Mouse (Mus musculus): ENCODE results near the gene Pde4b. TPM values are rescaled to one million over a fixed set of nuclear protein-coding genes. Genes with fewer than 3 reads are reported as not detected.

Pde4b gene
- polyA plus RNA-seq, 1 experiment from 2014 or later: 44.6 TPM

DNA sequence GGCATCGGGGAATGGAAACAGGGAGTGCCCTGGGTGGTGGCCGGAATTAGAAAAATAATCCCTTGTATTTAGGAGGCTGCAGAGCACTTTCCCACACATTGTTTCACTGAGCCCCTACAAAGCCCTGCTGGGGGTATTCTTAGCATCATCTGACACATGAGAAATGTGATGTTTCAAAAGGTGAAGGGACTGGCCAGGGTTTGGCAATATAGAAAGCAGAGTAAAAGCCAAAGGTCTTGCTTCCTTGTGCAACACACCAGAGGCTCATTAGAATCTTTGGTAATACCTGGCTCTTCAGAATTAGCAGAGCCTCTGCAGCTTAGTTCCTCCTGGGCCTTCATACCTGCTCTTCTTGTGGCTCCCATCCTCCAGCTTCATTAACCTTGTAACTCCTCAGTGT, 451.4 kb downstream of the Pde4b start:
- H3K9ac ChIP-seq: no peak overlapping the region
- WGBS: 86% methylated on average over 2 of the region's 2 CpGs
- ATAC-seq (ENCODE audit: low FRiP score) (no peak), DNase-seq (ENCODE audit: low spot score) (no peak)
- H3K27ac ChIP-seq: no peak overlapping the region
- H3K36me3 ChIP-seq (replicated peaks; ENCODE audit: control insufficient read depth, insufficient read depth): no peaks in the 10 kb centered on the region
- H3K27me3 ChIP-seq (ENCODE audit: control insufficient read depth, insufficient read depth, low read length): no peaks in the 10 kb centered on the region
- H3K4me2 ChIP-seq (replicated peaks): no peak overlapping the region
- no peak overlapping the region for H3K4me3 ChIP-seq (replicated peaks; ENCODE audit: low read length)
- H3K9me3 ChIP-seq (ENCODE audit: control insufficient read depth, low read length): no peaks in the 10 kb centered on the region
- peaks cover 11% of the 10 kb centered on the region for H3K4me1 ChIP-seq (replicated peaks; ENCODE audit: control insufficient read depth, insufficient read depth, low read length)

GRCm38 (mm10) chr4:102539598-102540180, 452.3 kb downstream of the Pde4b start:
- no peak overlapping the region for H3K4me2 ChIP-seq (replicated peaks)
- WGBS: 86% methylated on average over 5 of the region's 5 CpGs

GRCm38 (mm10) chr4:102542976-102543375, 455.6 kb downstream of the Pde4b start:
- DNase-seq (ENCODE audit: low spot score) (no peak), ATAC-seq (ENCODE audit: low FRiP score) (no peak)
- H3K36me3 ChIP-seq (replicated peaks; ENCODE audit: control insufficient read depth, insufficient read depth): no peaks in the 10 kb centered on the region
- WGBS: 92% methylated on average over 3 of the region's 3 CpGs
- no peaks in the 10 kb centered on the region for H3K4me1 ChIP-seq (replicated peaks; ENCODE audit: control insufficient read depth, insufficient read depth, low read length)
- H3K9ac ChIP-seq: no peak overlapping the region
- no peaks in the 10 kb centered on the region for H3K27me3 ChIP-seq (ENCODE audit: control insufficient read depth, insufficient read depth, low read length)
- no peaks in the 10 kb centered on the region for H3K9me3 ChIP-seq (ENCODE audit: control insufficient read depth, low read length)
- no peak overlapping the region for H3K27ac ChIP-seq
- H3K4me3 ChIP-seq (replicated peaks; ENCODE audit: low read length): no peak overlapping the region
- H3K4me2 ChIP-seq (replicated peaks): no peak overlapping the region

More at GRCm38 (mm10) chr4:102539598-102540180, 452.3 kb downstream of the Pde4b start:
- Histone ChIP-seq H3K4me3 (replicated peaks; ENCODE audit: low read length) (no peak overlapping the region), H3K27me3 (ENCODE audit: control insufficient read depth, insufficient read depth, low read length) (no peaks in the 10 kb centered on the region), H3K4me1 (replicated peaks; ENCODE audit: control insufficient read depth, insufficient read depth, low read length) (peaks cover 2% of the 10 kb centered on the region), H3K27ac (no peak overlapping the region), H3K9ac (no peak overlapping the region), H3K36me3 (replicated peaks; ENCODE audit: control insufficient read depth, insufficient read depth) (no peaks in the 10 kb centered on the region), H3K9me3 (ENCODE audit: control insufficient read depth, low read length) (no peaks in the 10 kb centered on the region)
- ATAC-seq (ENCODE audit: low FRiP score) (no peak), DNase-seq (ENCODE audit: low spot score) (no peak)

DNA sequence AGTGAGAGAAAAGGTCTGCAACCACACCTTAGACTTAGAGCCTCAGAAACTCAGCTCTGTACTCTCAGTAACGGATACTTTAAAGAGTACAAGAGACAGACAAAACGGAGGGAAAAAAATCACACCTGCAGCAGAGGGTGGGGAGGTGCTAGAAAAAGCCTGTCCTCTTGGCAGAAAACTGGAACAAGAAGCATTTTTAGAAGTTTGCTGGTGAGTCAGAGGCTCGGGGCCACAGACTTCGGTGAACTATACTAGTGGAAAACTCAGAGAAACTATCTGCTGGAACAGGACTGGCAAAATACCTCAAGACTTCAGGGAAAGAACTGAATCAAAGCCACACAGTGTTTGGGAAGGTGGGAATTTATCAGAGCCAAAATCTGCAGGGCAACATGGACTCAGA, 457.9 kb downstream of the Pde4b start:
- ATAC-seq (ENCODE audit: low FRiP score) (no peak), DNase-seq (ENCODE audit: low spot score) (no peak)
- H3K9me3 ChIP-seq (ENCODE audit: control insufficient read depth, low read length): no peaks in the 10 kb centered on the region
- H3K4me3 ChIP-seq (replicated peaks; ENCODE audit: low read length): no peak overlapping the region
- no peaks in the 10 kb centered on the region for H3K27me3 ChIP-seq (ENCODE audit: control insufficient read depth, insufficient read depth, low read length)
- H3K4me2 ChIP-seq (replicated peaks): no peak overlapping the region
- no peak overlapping the region for H3K27ac ChIP-seq
- 95% methylated on average over 4 of the region's 4 CpGs for WGBS
- H3K36me3 ChIP-seq (replicated peaks; ENCODE audit: control insufficient read depth, insufficient read depth): no peaks in the 10 kb centered on the region
- no peaks in the 10 kb centered on the region for H3K4me1 ChIP-seq (replicated peaks; ENCODE audit: control insufficient read depth, insufficient read depth, low read length)
- no peak overlapping the region for H3K9ac ChIP-seq

DNA sequence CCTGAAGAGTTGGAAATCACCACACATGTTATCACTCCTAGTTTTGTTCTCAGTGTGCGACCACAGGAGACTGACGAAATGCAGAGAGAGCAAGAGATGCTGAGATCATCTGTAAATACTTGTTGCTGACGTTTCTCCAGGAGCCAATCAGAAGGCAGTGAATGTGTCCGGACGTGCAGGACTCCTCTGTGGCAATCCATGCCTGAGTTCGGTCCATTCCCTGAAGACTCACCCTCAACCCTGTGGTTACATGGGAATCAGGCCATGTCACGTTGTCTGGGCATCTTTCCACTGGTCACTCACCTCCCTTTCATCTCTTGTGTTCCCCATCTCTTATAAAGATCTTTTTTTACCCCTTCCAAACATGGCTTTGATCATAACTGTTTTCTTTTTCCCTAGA, 468.2 kb downstream of the Pde4b start:
- Histone ChIP-seq H3K4me3 (replicated peaks; ENCODE audit: low read length) (no peak overlapping the region), H3K27me3 (ENCODE audit: control insufficient read depth, insufficient read depth, low read length) (no peaks in the 10 kb centered on the region), H3K27ac (no peak overlapping the region), H3K4me1 (replicated peaks; ENCODE audit: control insufficient read depth, insufficient read depth, low read length) (no peaks in the 10 kb centered on the region), H3K9ac (no peak overlapping the region), H3K9me3 (ENCODE audit: control insufficient read depth, low read length) (no peaks in the 10 kb centered on the region), H3K36me3 (replicated peaks; ENCODE audit: control insufficient read depth, insufficient read depth) (no peaks in the 10 kb centered on the region), H3K4me2 (replicated peaks) (no peak overlapping the region)
- no peak for DNase-seq (ENCODE audit: low spot score)
- WGBS: 71% methylated on average over 7 of the region's 7 CpGs
- ATAC-seq (ENCODE audit: low FRiP score): no peak

GRCm38 (mm10) chr4:102557006-102557405, 469.7 kb downstream of the Pde4b start:
- no peaks in the 10 kb centered on the region for H3K36me3 ChIP-seq (replicated peaks; ENCODE audit: control insufficient read depth, insufficient read depth)
- no peaks in the 10 kb centered on the region for H3K4me1 ChIP-seq (replicated peaks; ENCODE audit: control insufficient read depth, insufficient read depth, low read length)
- no peaks in the 10 kb centered on the region for H3K9me3 ChIP-seq (ENCODE audit: control insufficient read depth, low read length)
- no peak for ATAC-seq (ENCODE audit: low FRiP score)
- no peaks in the 10 kb centered on the region for H3K27me3 ChIP-seq (ENCODE audit: control insufficient read depth, insufficient read depth, low read length)
- H3K27ac ChIP-seq: no peak overlapping the region
- 77% methylated on average over 2 of the region's 2 CpGs for WGBS
- H3K9ac ChIP-seq: no peak overlapping the region
- no peak for DNase-seq (ENCODE audit: low spot score)
- no peak overlapping the region for H3K4me2 ChIP-seq (replicated peaks)
- H3K4me3 ChIP-seq (replicated peaks; ENCODE audit: low read length): no peak overlapping the region

DNA sequence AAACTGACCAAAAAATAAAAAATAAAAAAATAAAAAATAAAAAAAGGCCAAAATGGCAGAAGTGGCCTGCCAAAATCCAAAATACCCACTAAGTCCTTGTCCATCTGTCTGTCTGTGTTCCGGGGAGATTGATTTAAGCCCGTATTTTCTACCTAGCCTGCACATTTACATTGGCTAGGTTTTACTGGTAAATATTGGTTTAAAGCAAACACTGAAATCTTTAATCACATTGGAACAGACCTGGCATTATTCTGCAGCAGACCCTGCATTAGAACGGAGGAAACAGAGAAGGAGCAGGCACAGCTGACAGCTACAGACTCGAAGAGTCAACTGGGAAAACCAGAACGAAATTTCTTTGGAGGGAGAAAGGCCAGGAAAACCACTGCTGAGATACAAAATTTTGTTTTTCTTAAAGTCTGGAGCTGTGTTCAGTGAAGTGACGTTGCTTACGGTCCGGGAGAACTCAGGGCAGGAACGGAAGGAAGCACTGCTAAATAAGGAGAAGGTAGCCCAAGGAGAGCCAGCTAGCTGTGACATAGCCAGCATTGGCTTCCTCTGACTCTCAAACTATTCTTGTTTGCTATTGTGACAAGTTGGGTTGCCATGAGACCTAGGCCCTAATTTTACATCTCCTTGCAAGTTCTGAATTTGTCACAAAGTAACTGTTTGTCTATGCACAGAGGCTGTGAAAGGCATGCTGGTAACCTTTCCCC, 470.3 kb downstream of the Pde4b start:
- WGBS: 80% methylated on average over 9 of the region's 9 CpGs
- Histone ChIP-seq H3K9ac (no peak overlapping the region), H3K4me1 (replicated peaks; ENCODE audit: control insufficient read depth, insufficient read depth, low read length) (no peaks in the 10 kb centered on the region), H3K4me3 (replicated peaks; ENCODE audit: low read length) (no peak overlapping the region), H3K4me2 (replicated peaks) (no peak overlapping the region), H3K27ac (no peak overlapping the region), H3K9me3 (ENCODE audit: control insufficient read depth, low read length) (no peaks in the 10 kb centered on the region), H3K36me3 (replicated peaks; ENCODE audit: control insufficient read depth, insufficient read depth) (no peaks in the 10 kb centered on the region), H3K27me3 (ENCODE audit: control insufficient read depth, insufficient read depth, low read length) (no peaks in the 10 kb centered on the region)
- ATAC-seq (ENCODE audit: low FRiP score) (no peak), DNase-seq (ENCODE audit: low spot score) (no peak)

DNA sequence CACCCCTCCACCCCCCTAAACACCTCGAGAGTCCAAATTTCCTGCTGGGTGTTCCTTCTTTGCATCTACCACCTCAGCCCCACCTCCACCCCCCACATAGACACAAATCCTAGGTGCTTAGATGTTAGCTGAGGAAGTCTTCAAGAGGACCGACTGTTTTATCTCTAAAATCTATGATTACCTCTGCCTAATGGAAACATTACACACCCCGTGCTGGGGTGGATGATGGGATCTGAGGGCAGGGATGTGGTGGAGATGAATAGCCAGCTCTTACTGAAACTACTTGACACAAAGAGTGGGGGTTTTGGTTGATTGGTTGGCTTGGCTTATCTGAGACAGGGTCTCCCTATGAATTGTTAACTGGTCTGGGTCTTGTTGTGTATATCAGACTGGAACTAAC, 471.0 kb downstream of the Pde4b start:
- DNase-seq (ENCODE audit: low spot score): no peak
- H3K27ac ChIP-seq: no peak overlapping the region
- WGBS: 68% methylated on average over 3 of the region's 3 CpGs
- no peaks in the 10 kb centered on the region for H3K4me1 ChIP-seq (replicated peaks; ENCODE audit: control insufficient read depth, insufficient read depth, low read length)
- no peaks in the 10 kb centered on the region for H3K36me3 ChIP-seq (replicated peaks; ENCODE audit: control insufficient read depth, insufficient read depth)
- H3K9me3 ChIP-seq (ENCODE audit: control insufficient read depth, low read length): no peaks in the 10 kb centered on the region
- no peak overlapping the region for H3K4me3 ChIP-seq (replicated peaks; ENCODE audit: low read length)
- H3K9ac ChIP-seq: no peak overlapping the region
- H3K27me3 ChIP-seq (ENCODE audit: control insufficient read depth, insufficient read depth, low read length): no peaks in the 10 kb centered on the region
- H3K4me2 ChIP-seq (replicated peaks): no peak overlapping the region
- ATAC-seq (ENCODE audit: low FRiP score): no peak

DNA sequence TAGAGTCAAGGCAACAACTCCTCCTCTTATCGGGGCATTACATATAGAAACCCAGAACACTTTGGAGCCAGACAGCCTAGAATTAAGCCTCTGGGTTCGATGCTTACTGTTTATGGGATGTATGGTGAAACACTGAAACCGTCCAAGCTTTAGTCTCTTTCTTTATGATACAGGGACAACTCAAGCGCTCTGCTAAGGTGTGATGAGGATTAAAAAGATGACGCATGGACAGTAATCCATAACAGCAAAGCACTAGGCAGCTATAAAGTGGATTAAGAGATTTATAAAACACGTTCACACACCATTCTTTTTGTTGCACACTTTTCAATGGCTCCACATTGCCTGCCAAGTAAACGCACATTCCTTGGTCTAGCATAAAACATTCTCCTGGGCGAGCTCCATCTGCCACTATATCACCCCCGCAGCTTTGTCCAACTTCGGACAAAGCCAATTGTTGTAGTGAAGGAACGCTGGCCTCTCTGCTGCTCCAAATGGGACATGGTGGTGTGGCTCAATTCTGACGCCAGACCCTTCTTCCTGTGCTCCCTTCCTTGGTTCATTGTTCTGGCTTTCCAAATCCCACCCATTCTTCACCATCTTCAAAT, 473.4 kb downstream of the Pde4b start:
- Histone ChIP-seq H3K27ac (no peak overlapping the region), H3K9me3 (ENCODE audit: control insufficient read depth, low read length) (no peaks in the 10 kb centered on the region), H3K4me1 (replicated peaks; ENCODE audit: control insufficient read depth, insufficient read depth, low read length) (no peaks in the 10 kb centered on the region), H3K36me3 (replicated peaks; ENCODE audit: control insufficient read depth, insufficient read depth) (no peaks in the 10 kb centered on the region), H3K27me3 (ENCODE audit: control insufficient read depth, insufficient read depth, low read length) (no peaks in the 10 kb centered on the region), H3K9ac (no peak overlapping the region), H3K4me3 (replicated peaks; ENCODE audit: low read length) (no peak overlapping the region), H3K4me2 (replicated peaks) (no peak overlapping the region)
- ATAC-seq (ENCODE audit: low FRiP score) (no peak), DNase-seq (ENCODE audit: low spot score) (no peak)
- 66% methylated on average over 12 of the region's 12 CpGs for WGBS
